Mouse (Mus musculus) thymus, postnatal 25 days (tissue): ENCODE results near the gene Ptprk.

Experiments used
- DNase-seq: peaks from one replicate; pipeline ENCODE4 v3.0.0; 2022

The Ptprk gene

DNA sequence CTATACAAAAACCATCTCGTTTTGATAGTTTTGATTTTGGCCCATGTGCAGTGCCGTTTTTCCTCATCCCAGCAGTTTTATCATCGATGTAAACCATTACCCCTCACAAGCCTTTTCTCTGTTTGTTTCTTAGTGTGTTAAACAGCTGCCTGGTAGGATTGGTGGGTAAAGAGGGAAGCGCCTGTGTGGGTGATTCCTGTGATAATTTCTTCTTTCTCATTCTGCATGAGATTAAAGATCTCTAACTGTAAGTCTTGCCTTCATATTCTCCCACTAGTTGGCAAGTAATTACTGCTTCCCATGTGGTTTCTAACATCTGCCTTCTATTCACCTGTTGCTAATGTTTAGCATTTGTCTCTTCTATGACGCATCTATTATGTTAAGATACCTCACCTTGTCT, 116.8 kb downstream of the Ptprk start:
- no peak for DNase-seq

DNA sequence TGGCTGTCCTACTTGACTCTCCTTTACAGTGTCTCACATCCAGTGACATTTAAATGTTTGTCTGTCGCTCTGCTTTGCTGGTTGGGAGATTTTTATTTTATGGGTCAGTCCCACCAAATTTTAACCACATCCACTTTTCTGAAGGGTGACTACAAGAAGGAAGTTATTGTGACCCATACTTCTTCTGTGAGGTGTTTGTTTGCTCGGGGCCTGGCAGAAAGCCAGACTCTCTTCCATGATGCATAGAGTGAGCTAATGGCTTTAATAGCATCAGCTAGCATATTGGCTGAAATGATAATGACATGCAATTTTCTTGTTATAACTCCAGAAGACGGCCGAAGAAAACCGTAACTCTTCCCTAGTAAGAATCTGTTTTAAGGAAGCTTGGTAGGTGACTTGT, 119.0 kb downstream of the Ptprk start:
- no peak for DNase-seq

DNA sequence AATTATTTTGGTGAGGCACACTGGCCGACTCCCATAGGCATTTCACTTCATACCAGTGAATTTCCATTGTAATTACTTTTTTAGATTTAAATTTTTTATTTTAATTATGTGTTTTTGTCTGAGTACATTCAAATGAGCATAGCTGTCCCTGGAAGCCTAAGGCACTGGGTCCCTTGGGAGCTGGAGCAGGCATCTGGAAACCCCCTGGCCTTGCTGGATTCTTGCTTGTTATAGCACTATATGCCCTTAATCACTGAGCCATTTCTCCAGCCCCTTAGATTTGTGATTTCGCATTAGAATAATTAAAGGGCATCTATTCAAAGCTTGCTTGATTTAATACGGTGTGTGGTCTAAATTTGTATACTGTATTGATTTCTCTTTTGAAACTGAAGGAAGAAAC, 126.0 kb downstream of the Ptprk start:
- no peak for DNase-seq

DNA sequence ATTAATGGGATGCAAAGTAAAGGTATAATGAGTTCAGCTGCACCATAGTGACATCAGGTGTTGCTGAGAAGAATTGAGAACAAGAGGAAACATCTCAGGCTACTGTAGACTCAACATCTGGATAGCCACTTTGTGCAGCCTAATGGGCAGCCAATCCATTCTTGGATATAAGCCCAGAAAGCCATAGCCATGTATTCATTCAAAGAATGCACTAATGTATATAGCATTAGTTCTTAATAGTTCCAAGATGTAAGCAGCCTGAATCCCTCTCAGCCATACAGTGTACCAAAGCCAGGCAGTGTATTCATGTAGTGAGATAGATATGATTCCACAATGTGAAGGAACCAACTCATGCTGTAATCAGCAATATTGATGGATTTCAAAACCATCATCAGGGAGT, 134.8 kb downstream of the Ptprk start:
- DNase-seq, result no peak

DNA sequence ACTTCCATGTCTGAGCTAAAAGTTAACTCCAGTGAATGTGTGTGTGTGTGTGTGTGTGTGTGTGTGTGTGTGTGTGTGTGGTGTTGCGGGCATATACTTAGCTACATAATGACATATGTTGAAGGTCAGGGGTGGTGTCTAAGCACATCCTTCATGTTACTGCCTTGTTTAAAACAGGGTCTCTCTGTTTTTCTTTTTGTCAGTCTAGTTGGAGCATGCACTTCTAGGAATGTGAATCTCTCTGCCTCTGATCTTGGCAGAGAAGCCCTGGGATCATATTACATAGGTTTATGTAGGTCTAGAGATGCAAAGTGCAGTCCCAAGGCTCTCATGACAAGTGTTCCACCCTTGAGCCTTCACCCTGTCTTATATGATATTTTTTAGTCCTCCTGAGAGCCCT, 137.5 kb downstream of the Ptprk start:
- no peak for DNase-seq

DNA sequence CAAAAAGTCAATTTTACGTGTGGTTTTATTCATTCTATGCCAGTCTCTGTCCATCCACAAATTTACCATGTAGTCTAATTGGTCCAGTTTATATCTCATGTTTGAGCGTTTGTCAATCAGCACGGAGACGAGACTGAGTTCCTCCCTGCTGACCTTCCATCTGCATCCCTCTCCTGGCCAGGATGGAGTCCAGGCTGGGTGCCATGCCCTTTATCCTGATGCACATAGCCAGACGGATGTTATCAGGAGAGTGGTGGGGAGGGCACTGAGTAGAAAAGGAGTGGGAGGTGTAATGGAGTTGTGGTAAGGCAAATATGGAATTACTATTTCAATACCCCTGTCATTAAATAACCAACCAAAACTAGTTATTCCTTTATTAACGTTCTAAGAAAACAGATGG, 140.5 kb downstream of the Ptprk start:
- DNase-seq, result no peak

DNA sequence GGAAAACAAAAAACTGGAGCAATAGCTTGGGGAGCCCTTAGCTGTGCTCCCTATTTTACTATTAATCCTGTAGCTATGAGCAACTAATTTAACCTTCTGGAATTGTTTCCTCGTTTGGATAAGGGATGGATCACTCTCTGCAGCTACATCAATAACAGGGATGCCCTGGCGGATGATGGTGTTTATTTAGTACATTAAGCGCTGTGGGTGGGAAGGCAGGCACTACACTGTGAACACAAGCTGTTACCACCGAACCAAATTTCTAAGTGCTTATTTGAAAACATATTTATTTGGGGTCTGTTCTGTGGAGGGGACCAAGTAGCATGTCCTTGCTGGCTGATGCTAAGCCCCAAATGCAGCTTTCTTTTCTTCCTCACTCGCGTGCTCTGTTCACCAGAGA, 149.0 kb downstream of the Ptprk start:
- DNase-seq, result no peak

DNA sequence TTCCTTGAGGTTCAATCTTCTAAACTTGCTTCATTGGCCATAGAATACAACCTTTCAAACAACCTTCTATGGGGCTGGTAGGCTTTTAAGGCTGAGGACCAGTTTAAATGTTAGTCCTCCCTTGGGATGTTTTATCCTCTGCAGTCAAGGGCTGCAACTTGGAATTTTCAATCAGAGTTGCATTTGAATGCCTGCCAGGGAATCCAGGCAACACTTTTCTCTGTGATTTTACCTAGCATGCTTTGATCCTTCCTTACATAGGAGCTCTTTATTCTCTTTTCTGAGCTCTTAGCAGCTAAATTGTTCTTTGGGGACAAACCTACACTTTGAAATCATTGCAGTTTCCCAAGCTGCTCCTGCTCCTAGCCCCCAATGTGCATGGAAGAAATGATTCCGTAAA, 149.8 kb downstream of the Ptprk start:
- no peak for DNase-seq

DNA sequence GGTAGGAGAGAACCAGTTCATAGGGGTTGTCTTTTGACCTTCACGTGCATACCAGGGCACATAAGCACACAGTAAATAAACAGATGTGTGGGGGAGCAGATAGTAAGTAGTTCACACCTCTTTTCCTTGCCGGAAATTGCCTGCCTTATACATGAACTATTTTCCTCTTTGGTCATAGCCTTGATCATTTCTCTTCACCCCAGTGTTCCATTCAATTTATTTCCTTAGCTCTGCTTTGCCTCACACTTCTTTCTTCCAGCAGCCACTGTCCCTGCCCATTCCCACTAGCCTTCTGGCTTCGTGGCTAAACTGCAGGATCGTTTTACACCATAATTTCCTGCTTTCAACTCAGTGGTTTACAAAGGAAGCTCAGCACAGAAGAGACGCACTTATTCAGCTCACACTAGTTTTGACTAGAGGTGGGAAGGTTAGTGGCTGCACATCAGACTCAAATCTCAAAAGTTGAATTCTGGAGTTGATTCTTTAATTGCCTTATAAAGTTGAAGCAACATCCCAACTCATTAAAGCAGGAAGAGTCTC, 151.0 kb downstream of the Ptprk start:
- DNase-seq, result no peak

DNA sequence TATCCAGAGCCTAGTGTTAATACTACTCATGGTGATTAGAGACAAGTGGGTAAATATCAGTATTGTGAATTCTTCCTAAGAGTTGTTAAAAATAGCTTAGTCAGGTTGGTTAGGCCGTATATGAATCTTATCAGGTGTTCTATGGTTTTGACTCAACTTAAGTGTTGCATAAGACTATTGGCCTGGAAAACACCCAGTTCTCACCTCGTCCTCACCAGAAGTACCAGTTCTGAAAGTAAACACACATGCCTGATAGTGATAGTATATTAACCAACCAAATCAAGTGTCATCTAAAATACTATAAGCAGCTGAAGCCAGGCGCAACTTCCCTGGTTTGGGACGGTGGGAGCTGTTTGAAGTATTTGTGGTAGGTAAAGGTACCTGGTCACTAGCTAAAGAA, 153.1 kb downstream of the Ptprk start:
- DNase-seq, result no peak

DNA sequence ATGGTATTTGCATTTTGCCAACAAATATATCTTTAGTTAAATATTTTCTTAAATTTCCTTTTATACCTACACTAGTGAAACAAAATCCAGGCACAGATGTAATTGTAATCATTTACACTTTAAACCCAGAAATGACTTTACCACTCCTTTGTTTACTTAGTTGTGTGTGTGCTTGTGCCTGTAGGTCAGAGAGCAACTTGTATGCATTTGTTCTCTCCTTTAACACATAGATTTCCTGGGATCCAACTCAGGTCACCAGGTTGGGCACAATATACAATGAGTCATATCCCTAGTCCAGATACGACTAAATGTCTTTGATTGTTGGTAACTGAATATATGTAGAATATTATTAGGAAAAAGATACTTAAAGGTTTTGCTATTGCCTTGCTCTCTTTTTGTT, 153.6 kb downstream of the Ptprk start:
- no peak for DNase-seq

DNA sequence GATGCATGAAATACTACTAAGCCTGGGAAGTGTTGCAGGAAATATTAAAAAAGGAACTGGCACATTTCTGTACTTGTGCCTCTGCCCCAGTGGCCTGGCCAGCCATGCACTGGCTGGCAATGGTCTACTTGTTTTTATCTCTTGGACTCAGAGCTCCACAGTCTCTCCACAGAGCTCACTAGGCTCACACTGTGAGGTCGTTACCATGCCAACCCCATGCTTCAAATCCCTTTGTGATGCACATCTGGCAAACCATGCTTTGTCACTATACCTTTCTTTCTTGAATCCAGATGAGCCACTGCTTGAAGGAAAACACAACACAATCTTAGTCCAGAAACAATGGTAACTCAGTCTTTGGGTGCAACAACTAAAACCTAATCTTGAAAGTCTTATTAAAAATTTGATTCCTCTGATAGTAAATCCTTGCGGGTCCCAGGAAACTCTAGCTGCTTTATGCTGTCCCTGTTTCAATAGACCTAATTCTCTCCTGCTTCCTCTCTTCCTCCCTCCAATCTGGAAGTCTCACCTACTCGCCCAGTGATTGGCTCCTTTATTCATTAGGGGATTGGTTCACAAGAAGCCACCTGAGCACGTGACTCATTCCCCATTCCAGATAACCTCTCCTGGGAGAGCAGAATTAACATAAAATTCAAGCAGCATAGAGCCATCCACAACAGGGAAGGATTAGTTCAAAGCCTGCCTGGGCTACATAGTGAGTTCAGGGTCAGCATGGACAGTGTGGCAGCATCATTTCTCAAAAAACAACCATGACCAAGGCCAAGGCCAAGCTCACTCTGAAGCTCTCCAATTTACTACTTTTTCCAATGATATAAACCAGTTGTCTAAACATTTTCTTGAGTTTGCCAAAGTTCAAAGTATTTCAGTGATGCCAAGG, 157.9 kb downstream of the Ptprk start:
- no peak for DNase-seq

DNA sequence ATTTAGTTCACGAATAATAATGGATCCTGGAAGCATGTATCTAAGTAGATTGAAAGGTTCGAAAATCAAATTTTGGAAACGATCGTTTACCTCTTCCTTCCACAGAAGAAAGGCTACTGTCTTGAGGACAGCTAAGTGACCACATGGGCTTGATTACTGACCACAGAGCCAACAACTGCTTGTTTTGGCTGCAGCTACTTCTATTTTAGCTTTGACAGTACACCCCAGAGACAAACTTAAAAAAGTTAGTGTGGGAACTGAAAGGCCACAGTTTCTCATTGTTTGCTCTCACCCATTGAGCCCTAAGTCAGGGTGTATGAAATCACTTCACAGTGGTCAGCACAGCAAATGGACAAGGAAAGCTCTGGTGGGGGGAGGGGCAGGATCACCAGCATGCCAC, 174.4 kb downstream of the Ptprk start:
- no peak for DNase-seq

DNA sequence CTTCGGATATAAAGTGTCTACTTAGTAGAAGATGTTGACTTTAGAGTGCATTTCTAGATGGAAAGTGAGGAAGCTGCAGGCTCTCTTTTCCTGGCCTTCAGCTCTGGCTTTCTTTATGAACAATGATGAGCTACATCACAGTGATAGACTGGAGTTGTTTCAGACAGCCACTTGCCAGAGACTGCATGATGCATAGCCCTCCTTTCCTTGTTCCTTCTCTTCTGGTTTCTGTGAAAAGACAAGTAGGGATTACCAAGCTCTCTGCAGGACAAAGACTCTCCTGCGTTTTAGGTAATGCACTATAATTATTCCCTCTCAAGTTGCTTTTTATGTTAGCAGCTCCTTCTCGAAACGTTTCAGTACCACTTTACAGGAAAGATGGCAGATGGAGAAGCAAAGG, 176.8 kb downstream of the Ptprk start:
- DNase-seq, result no peak

DNA sequence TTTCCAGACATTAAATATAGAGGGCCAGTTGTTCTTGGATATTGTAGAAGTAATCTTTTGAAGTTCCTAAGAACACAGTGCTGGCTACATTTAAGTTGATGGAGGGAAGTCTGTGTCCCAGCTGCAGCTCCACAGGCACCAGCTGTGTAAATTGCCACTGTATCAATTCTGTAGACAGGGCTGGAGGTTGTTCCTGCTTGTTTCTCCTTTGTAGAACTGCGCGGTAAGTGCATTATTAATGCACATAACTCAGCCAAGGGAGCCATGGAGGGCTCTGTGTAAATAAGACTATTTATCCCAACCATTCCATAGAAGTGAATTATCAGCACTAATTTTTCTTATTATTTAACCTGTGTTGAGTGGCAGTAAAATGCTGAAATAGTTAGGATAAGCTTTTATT, 186.0 kb downstream of the Ptprk start:
- DNase-seq, result no peak

DNA sequence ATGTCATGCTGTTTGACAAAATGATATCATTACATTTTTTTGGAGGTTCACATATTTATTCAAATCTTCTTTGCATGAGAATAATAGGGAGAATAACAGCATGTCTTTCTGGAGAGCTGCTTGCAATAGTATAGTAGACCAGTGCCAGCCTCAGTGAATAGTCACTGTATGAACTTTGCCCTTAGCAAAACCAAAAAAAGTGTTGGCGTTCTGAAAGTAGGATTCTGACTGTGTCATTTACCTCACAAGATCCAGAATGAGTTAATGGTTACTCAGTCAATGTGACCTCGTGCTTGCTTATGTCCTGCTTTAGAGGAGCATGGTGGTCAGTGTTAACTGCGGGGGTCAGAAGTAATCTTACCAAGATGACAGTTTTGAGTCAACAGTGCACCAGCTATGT, 187.5 kb downstream of the Ptprk start:
- DNase-seq, result no peak

DNA sequence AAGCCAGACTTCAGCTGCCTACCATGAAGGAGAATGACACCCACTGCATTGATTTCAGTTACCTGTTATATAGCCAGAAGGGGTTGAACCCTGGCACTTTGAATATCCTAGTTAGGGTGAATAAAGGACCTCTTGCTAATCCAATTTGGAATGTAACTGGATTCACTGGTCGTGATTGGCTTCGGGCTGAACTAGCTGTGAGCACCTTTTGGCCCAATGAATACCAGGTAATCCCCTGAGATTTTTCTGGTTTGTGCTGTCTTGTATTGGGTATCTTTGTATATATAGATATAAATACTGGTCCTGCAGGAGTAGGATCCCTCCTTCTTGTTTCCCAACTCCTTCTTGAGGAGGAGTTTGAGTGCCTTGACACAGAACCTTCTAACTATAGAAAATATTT, 188.9 kb downstream of the Ptprk start:
- DNase-seq, result no peak

DNA sequence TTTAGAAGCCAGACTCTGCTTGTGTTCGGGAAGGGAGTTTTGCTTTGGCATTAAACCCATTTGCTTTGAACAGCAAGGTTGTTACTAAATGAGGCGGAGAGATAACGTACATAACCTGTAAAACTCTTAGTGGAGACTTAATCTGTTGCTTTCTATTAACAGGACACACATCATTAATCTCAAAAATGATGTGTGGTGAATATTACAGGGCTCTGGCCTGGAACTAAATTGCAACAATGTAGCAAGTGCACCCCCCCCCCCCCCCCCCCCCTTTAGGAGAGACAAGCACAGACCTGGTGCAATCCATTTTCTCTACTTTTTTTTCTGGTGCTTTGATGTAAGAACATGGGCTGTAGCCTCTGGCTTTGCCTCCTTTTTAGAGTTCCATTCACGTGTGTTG, 195.7 kb downstream of the Ptprk start:
- no peak for DNase-seq

DNA sequence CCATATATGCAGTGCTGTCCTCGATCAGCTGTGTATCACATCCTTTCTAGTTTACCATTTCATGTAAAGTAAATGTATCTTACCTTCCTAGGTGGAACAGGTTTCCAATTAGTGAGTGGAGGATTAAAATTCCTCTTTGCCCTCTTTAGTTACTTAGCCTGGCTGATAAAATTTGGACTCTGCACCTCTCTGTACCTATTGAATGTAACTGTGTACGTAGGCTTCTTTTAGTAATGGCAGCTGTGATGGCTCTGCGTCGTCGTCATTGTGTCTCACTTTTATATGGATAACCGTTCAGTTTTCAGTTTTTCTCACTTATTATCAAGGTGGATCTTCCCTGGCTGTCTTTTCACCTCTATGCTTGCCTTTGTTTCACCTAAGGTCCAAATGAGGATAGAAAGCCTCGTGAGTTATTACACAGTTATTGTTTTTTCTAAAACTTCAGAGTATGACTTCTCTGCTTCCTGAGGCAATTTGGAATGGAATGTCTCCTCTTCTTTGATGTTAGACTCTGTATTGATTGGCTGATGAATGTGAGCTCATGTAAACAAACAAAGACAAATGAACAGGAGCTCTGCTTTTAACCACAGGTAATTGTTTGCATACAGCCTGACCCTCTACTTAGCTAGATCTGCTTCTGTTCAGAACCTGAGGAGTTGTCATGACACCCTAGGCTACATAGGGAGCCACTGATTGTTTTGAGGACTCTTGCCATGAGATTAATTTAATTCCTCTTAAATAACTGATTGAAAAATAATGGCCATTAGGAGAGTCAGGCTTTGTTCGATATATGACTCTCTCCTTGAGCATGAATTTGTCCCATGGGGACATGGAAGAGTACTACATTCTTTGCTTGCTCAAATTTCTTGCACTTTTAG, 197.3 kb downstream of the Ptprk start:
- DNase-seq, result no peak

DNA sequence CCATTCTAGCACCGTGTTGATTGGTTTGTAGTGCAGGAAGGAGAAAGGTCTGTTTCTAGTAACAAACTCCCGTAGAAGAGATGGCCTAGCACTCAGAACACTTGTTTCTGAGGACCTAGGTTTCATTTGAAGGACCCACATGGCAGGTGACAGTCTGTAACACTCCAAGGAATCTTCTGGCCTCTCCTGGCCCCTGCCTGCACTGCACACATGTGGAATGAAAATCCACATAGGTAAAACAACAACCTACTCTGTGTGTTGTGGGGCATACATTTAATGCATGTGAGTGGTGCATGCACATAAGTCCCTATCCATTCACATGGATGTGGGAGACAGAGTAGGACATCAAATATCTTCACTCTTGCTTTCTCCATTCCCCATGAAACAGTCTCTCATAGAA, 204.1 kb downstream of the Ptprk start:
- no peak for DNase-seq

DNA sequence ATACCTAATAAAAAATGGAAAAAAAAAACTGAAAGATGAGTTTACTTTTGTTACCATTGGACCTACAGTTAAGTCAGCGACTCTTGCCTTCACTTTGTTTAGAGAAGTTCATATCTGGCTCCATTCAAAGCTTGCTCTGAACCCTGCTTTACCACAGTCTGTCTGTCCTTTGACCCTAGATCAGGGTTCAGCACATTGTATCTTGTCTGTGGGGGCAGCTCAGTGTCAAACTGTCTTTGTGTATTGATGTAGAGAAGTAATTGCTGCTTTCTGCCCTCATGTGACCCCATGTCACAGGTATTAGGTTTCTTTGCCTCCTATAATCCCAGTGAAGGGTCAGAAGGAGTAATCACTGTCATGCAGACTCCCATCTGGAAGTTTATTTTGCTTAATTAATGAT, 222.9 kb downstream of the Ptprk start:
- DNase-seq, result no peak

DNA sequence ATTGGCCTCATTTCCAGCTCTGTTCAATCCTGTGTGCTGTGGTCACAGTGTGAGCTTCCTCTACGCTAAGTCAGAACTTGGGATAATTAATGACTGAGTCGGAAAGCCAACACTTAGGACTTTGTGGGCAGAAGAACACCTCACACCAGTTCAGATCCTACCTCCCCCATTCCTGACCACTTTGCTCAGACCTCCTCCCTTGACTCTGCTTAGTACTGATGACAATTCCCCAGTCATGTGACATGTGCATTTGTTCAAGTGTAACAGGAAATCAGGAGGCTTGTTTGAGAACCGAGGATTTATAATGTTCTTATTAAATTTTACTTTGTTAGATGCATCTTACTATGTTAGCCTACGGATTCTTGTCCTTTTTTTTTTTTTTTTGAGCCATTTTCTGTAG, 224.6 kb downstream of the Ptprk start:
- no peak for DNase-seq

DNA sequence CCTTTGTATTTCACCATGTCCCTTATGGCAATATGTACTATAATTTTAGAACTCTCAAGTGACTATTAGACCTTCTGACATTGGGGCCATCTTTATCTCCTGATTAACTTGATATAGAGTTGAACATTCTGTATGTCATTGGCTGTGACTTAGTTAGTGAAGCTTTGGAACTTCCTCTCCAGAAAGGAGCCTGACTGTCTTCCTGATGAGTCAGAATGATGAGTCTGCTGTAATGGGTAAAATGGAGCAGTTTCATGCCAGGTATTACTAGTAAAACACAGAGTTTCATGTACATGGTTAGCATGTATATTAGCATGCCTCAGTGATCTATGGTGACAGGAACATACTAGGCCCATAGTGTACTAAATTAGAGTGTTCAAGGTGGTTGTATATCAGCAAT, 229.2 kb downstream of the Ptprk start:
- DNase-seq, result no peak

DNA sequence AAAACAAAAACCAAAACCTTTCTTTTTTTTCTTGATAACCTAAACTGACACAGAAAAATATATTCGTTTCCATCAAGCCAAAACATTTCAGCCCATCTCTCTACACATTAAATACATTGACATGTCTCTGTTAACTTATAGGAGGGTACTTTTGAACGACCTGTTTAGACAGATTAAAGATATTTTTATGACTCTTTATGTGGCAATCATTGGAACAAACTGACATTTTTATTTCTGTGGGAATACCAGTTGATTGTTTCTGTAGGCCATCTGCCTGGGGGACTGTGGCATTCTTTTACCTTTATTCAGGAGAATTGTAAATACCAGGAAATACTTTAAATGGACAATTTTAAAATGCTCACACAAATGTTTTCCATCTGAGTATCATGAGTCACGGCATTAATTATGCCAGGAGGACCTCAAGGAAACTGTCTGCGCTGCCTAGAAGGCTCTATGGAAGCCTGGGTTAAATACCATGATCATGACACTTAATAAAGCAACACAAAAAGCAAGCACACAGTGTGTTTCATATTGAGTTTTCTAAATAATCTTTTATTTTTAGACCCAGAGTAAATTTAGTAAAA, 229.8 kb downstream of the Ptprk start:
- DNase-seq, result no peak
